Mouse (Mus musculus) neutrophil, adult 5-6 weeks (primary cell): ENCODE results near the gene Pea15a. TPM values are rescaled to one million over a fixed set of nuclear protein-coding genes. Genes with fewer than 3 reads are reported as not detected.
A peak's percentile ranks its signal among the peaks of the same experiment; 100 is the strongest.

Experiments used
- ATAC-seq: fragments of 151-379, 151-347 bp; 2 replicates; pipeline ENCODE4 v1.8.0; 2017; ENCODE audit warnings: mild to moderate bottlenecking, moderate TSS enrichment; ENCODE audit not compliant: insufficient number of reproducible peaks, poor library complexity, low FRiP score, severe bottlenecking; ENCODE audit errors: extremely low read depth
- total RNA-seq: library from RNA; stranded (forward); fragments of 200-1000 nt; gene quantifications from 2 replicates; pipeline ENCODE4 v1.2.3, GENCODE M21; 2017

Pea15a gene
- total RNA-seq, 1 experiment from 2014 or later, result 8.5 TPM

GRCm38 (mm10) chr1:172186401-172187289, 20.0 kb downstream of the Pea15a start:
- ATAC-seq, result no peak

DNA sequence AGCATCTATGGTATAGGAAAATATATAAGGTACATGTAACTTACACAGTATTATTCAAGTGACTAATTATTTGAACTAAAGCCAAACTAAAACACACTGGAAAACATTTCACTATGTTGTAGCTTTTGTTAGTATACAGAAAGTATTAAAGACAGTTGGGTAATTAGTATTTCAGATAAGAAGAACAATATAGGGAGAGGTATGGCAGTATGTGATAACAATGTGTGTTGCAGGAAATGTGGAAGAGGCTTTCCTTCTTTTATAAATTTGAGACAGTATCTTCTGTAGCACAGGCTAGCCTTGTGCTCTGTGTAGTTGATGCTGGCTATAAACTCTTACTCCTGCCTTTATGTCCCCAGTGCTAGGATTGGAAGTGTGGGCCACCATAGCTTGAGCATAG, 22.7 kb downstream of the Pea15a start:
- no peak for ATAC-seq

GRCm38 (mm10) chr1:172183056-172183455, 23.5 kb downstream of the Pea15a start:
- ATAC-seq, result no peak

GRCm38 (mm10) chr1:172181777-172182176, 24.8 kb downstream of the Pea15a start:
- ATAC-seq, result no peak

DNA sequence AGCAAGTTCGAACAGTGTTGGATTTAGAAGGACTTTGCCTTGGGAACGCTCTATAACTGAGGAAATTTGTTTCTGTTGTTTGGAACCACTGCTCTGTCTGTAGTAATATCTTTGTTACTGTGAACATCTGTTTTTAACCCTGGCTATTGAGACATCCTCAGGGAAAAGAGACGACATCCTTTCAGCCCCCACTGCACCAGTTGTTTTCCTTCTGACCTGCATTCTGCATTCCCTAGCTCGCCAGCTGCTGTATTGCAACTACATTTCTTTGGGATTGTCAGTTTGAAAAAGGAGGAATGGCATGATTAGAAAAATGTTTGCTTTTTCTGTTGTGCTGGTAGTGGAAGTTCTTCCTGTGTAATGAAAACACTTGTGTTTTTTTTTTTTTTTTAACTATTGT, 25.7 kb downstream of the Pea15a start:
- ATAC-seq, result no peak

DNA sequence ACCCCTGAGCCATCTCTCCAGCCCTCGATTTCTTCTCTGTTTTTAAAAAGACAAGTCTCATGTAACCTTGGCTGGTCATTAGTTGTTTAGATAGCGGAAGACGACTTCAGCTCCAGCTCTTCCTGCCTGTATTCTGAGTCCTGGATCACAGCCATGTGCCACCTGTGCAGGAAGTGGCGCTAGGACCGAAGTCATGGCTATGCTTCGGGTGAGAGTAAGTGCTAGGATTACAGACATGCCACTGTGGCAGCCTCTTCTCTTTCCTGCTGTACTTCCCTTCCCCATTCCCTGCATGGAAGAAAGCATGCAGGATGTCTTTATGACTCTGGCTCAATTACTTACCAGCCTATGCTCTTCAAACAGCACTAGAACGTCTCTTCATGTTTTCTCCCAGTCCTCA, 27.5 kb downstream of the Pea15a start:
- no peak for ATAC-seq

DNA sequence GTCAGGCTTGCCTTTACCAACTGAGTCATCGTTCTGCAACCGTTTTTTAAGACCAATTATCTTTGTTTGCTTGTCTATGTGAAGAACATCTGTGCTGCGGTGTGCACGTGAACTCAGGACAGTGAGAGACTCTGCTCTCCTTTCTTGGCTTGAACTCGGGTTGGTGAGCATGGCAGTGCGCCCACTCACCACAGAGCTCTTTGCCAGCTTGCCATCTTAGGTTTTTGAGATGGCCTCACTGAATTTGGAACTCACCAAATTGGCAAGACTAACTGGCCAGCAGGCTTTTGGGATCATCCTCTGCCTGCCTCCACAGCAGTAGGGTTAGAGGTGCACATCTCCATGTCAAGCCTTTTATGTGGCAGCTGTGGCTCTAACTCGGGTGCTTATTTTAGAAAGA, 28.8 kb downstream of the Pea15a start:
- ATAC-seq, result no peak

- no peak for ATAC-seq
Measured at GRCm38 (mm10) chr1:172173181-172173580, 33.4 kb downstream of the Pea15a start.

- ATAC-seq, result no peak
Measured at GRCm38 (mm10) chr1:172172381-172172780, 34.2 kb downstream of the Pea15a start.

- ATAC-seq, result no peak
Measured at GRCm38 (mm10) chr1:172169809-172170208, 36.8 kb downstream of the Pea15a start.

DNA sequence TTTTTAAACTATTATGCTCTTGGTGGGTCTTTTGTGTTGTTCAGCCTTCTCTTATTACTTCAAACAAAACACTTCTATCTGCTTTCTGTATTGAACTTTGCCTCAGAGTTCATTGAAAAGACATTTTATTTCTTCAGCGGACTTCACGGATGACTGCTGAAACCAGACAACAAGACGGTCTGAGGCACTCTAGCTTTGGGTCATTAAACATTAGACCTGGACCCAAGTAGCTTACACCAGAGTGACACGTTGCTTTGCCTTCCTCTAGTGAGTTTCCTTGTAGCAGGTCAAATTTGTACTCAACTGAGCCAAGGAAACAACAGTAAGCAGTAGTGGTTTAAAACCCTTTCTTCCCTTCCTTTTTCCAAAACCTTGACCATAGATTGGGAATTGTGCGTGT, 38.7 kb downstream of the Pea15a start:
- no peak for ATAC-seq

DNA sequence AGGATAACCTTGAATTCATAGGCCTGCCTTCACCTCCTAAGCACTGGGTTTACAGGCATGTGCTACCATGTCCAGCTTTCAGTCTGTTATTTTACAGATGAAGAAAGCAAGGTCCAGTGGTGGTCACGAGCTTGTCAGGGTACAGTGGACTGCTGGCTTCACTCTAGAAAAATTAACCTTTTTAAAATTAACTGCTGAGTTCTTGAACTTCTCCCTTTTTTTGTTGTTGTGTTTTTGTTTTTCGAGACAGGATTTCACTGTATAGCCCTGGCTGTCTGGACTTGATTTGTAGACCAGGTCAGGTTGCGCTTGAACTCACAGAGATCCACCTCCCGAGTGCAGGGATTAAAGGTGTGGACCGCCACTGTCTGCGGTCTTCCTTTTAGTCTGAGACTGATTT, 43.6 kb downstream of the Pea15a start:
- ATAC-seq, result no peak

DNA sequence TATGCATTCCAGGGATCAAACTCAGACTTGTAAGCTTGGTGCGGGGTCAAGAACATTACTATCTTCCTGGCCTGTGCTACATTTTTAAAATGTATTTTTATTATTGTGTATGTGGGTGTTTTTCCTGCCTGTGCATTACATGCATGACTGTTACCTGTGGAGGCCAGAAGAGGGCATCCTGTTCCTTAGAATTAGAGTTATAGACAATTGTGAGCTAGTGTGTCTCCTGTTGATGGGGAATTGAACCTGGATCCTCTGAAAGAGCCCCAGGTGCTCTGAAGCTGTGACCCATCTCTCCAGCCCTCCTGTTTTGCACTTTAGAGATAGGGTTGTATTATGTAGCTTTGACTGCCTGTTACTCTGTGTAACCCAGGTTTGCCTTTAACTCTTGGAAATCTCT, 44.6 kb downstream of the Pea15a start:
- peak; percentile 60; the same call in 1 of the 2 replicates for ATAC-seq

DNA sequence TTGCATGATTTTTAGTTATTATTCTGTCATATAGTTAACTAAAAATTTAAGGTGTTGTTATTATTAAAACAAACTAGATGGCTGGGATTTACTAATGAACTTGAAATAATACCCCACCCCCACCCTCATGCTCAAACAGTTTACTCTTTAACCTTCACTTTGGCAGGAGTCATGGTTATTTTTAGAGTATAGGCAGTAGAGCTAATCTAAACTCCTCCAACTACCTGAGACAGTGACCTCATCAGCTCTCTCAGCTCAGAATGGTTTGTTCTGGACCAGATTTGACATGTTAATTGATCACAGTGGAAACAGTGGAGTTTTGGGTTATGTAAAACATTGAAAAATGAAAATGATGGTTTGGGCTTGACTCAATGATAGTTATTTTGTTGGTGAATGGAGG, 46.1 kb downstream of the Pea15a start:
- no peak for ATAC-seq

GRCm38 (mm10) chr1:172159970-172160369, 46.6 kb downstream of the Pea15a start:
- no peak for ATAC-seq

GRCm38 (mm10) chr1:172155518-172155917, 51.1 kb downstream of the Pea15a start:
- no peak for ATAC-seq

DNA sequence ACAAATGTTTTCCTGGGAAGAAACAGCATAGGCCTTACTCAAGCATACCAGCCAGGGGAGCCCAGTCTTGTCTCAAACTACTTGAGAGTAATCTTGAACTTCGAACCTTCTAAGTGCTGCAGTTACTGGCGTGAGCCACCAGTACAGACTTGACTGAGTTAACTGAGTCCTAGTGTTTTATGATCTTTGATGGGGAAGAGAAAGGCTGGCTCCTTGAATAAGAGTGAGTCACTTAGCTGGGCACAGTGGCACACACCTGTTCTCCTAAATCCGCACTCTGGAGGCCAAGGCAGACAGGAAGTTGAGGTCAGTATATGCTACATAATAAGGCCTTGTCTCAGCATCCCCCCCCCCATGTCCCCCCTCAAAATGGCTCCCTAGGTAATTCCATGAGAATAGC, 52.1 kb downstream of the Pea15a start:
- no peak for ATAC-seq

DNA sequence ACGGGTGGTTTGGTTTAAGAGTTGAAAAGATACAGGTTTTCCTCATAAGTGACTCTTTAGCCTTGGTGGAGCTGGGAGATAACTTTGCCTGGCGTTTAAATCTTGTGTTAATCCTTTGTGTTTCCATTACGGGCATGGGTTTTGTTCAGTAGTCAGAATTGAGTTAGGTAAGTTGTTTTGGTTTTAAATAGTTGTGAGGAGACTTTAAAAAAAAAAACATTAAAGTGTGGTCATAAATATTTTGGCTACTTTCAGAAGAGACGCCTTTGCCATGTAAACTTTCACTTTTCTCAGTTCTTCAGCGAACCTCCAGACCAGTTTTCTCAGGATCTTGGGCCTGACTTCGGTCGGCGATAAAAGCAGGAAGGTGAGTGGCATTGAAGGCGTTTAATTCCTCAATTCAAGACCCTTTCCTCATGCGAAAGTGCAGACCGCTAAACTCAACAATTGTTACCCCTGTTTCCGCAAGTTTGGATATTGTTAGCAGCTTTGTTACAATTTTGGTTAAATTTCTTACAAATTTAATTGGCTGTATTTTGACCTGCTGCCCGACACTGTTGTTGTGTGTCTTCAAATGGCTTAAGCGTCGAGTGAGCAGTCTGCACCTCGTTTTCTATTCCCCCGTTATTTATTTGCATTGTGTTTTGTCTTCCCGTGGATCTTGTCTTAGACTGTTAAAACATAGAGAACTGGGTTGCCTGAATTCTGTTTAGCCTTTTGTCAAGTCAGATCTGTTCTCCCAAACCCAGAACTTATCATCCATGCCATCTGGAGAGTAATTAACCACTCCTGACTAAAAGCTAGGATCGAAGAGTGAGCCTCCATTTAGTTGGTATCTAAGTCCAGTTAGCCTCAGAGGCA, 57.4 kb downstream of the Pea15a start:
- no peak for ATAC-seq

- no peak for ATAC-seq
Measured at GRCm38 (mm10) chr1:172148279-172148954, 58.2 kb downstream of the Pea15a start.
